Comparison of ENCODE assay signal across 9 mouse cellular contexts in the genomic region with DNA sequence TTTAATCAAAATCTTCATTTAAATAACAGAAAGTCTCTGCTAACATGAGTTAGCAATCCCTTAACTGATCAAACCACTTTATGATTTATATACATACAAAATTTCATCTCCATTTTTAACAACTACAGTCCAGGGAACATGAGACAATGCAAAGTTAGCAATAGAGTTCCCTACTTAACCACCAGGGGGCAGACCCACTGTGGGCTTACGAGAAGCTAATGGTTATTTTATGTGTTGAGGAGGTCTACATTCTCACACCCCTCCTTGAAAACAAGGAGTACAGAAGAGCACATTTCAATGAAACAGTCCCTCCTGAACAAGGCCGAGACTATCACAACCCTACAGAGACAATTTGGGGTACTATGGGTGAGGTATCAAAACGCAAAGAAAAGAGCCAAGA. TPM values are rescaled to one million over a fixed set of nuclear protein-coding genes. Genes with fewer than 3 reads are reported as not detected.
A peak's percentile ranks its signal among the peaks of the same experiment; 100 is the strongest.
DNase-seq lines count a peak whose midpoint lies in the region; ATAC-seq lines count a peak whose summit lies in the region.
"Had no signal": no experiment of that assay in that cellular context is flagged by ENCODE, and none has a peak within 500 bp of the region (broad histone marks: within the 10 kb centered on the region; RNA-seq: fewer than 3 reads in every experiment).

No protein-coding gene starts in this region.

- H3K4me2 ChIP-seq in hindbrain, embryonic 12.5 days (replicated peaks) = no peak overlapping the region
- H3K4me2 ChIP-seq in hindbrain, embryonic 15.5 days = no peak overlapping the region
- H3K4me2 ChIP-seq: limb, embryonic 15.5 days had no signal

- H3K9me3 ChIP-seq in hindbrain, embryonic 10.5 days = no peaks in the 10 kb centered on the region
- H3K9me3 ChIP-seq in hindbrain, embryonic 12.5 days (replicated peaks) = no peaks in the 10 kb centered on the region
- H3K9me3 ChIP-seq in hindbrain, embryonic 15.5 days = no peaks in the 10 kb centered on the region
- H3K9me3 ChIP-seq: limb, embryonic 15.5 days had no signal

- no peak for ATAC-seq in hindbrain, embryonic 12.5 days (ENCODE audit: low FRiP score)
- ATAC-seq in hindbrain, embryonic 15.5 days (ENCODE audit: low FRiP score, low read depth) = 0 out of 2 replicates have a peak, but pooled peaks have one; percentile 35
- peak; percentile 73 for ATAC-seq in megakaryocyte, adult 5-6 weeks (ENCODE audit: poor library complexity, severe bottlenecking)

- peaks cover 6% of the 10 kb centered on the region for H3K36me3 ChIP-seq in hindbrain, embryonic 10.5 days
- H3K36me3 ChIP-seq in hindbrain, embryonic 12.5 days = 0 out of 2 replicates have a peak, but pooled peaks cover 5% of the 10 kb centered on the region
- no peaks in the 10 kb centered on the region for H3K36me3 ChIP-seq in hindbrain, embryonic 15.5 days

- WGBS in hindbrain, embryonic 10.5 days = 52% methylated on average over 3 of the region's 3 CpGs
- whole genome bisulfite sequencing in hindbrain, embryonic 12.5 days = 54% methylated on average over 3 of the region's 3 CpGs
- WGBS in hindbrain, embryonic 15.5 days = 53% methylated on average over 3 of the region's 3 CpGs

- no peak overlapping the region for H3K9ac ChIP-seq in hindbrain, embryonic 12.5 days
- no peak overlapping the region for H3K9ac ChIP-seq in hindbrain, embryonic 15.5 days
- H3K9ac ChIP-seq: limb, embryonic 15.5 days had no signal

- peak; percentile 18 for DNase-seq in hindbrain, embryonic 10.5 days (ENCODE audit: low spot score)
- DNase-seq in A20 (ENCODE audit: low read depth, low spot score) = peak; percentile 61
- DNase-seq in NIH3T3 (ENCODE audit: low read depth) = peak; percentile 81
- DNase-seq in embryo, embryonic 10.5 days (ENCODE audit: low spot score) = peak; percentile 77
- DNase-seq in thymus, postnatal 36 days = peak; percentile 11 to 19

- H3K4me1 ChIP-seq in hindbrain, embryonic 10.5 days (replicated peaks) = no peaks in the 10 kb centered on the region
- no peaks in the 10 kb centered on the region for H3K4me1 ChIP-seq in hindbrain, embryonic 12.5 days
- no peaks in the 10 kb centered on the region for H3K4me1 ChIP-seq in hindbrain, embryonic 15.5 days (replicated peaks)

- no peak overlapping the region for H3K4me3 ChIP-seq in hindbrain, embryonic 10.5 days
- H3K4me3 ChIP-seq in hindbrain, embryonic 12.5 days = no peak overlapping the region
- H3K4me3 ChIP-seq in hindbrain, embryonic 15.5 days = no peak overlapping the region
- H3K4me3 ChIP-seq: limb, embryonic 15.5 days had no signal

- no peaks in the 10 kb centered on the region for H3K27me3 ChIP-seq in hindbrain, embryonic 10.5 days (ENCODE audit: insufficient read depth, poor library complexity, severe bottlenecking)
- no peaks in the 10 kb centered on the region for H3K27me3 ChIP-seq in hindbrain, embryonic 12.5 days
- H3K27me3 ChIP-seq in hindbrain, embryonic 15.5 days = no peaks in the 10 kb centered on the region
- H3K27me3 ChIP-seq: limb, embryonic 15.5 days had no signal

- no peak overlapping the region for H3K27ac ChIP-seq in hindbrain, embryonic 10.5 days
- H3K27ac ChIP-seq in hindbrain, embryonic 12.5 days = no peak overlapping the region
- no peak overlapping the region for H3K27ac ChIP-seq in hindbrain, embryonic 15.5 days (replicated peaks)
- H3K27ac ChIP-seq: limb, embryonic 15.5 days had no signal

RNA-seq across cellular contexts. Expression of a gene that starts 9.0 kb away (rescaled TPM):
- 1.3 and 1.8 TPM in 2 replicates for polyA plus RNA-seq in hindbrain, embryonic 10.5 days (2016; fragmentation: Nextera tagmentation; extraction: Ambion mirVana)
- polyA plus RNA-seq in hindbrain, embryonic 12.5 days (2016; fragmentation: Nextera tagmentation; extraction: Ambion mirVana) = 2.1 and 2.6 TPM in 2 replicates
- 1.2 and 1.3 TPM in 2 replicates for polyA plus RNA-seq in hindbrain, embryonic 15.5 days (2015; fragmentation: Nextera tagmentation; extraction: Ambion mirVana)
- not detected in 2 replicates for total RNA-seq in megakaryocyte, adult 5-6 weeks (2015)
- 0.08 TPM in 1 of 2 replicates, not detected in the other for total RNA-seq in megakaryocyte, adult 5-6 weeks (2017)

RNA-seq across cellular contexts. Expression of a gene that starts 33.2 kb away (rescaled TPM):
- 4.6 TPM in 2 replicates for polyA plus RNA-seq in hindbrain, embryonic 10.5 days (2016; fragmentation: Nextera tagmentation; extraction: Ambion mirVana)
- 9.4 and 10.9 TPM in 2 replicates for polyA plus RNA-seq in hindbrain, embryonic 12.5 days (2016; fragmentation: Nextera tagmentation; extraction: Ambion mirVana)
- polyA plus RNA-seq in hindbrain, embryonic 15.5 days (2015; fragmentation: Nextera tagmentation; extraction: Ambion mirVana) = 5.0 TPM in 2 replicates
- total RNA-seq in megakaryocyte, adult 5-6 weeks (2015) = 24.1 and 24.6 TPM in 2 replicates
- total RNA-seq in megakaryocyte, adult 5-6 weeks (2017) = 32.9 and 33.4 TPM in 2 replicates

Comparison
In these comparisons a context has a peak if more than half of its experiments do, and no peak if none do; other contexts are left out.
1. DNase-seq: peak in every context shown above with its lines; median percentile 81 in NIH3T3; 77 in embryo, embryonic 10.5 days; 61 in A20; 18 in hindbrain, embryonic 10.5 days; 15 in thymus, postnatal 36 days.